Mouse (Mus musculus) heart, postnatal 0 days (tissue): Measurements from ENCODE around the gene Pank3. TPM values are rescaled to one million over a fixed set of nuclear protein-coding genes. Genes with fewer than 3 reads are reported as not detected.
A peak's percentile ranks its signal among the peaks of the same experiment; 100 is the strongest.

Source experiments
- ATAC-seq: fragments of 200-750 bp; cut with Nextera tagmentation; 2 replicates; pipeline ENCODE4 v1.8.0; 2017; ENCODE audit warnings: low read depth, moderate number of reproducible peaks, moderate library complexity; ENCODE audit not compliant: insufficient read depth
- DNase-seq: peaks from one replicate; pipeline ENCODE4 v3.0.0-alpha.2; 2016; ENCODE audit warnings: low spot score
- H3K27ac ChIP-seq: fragments of 300-500 bp; sonication (generic); 2 replicates; pipeline ENCODE4 v1.5.1; 2014; ENCODE audit warnings: low read depth, mild to moderate bottlenecking
- H3K27me3 ChIP-seq: fragments of 300-500 bp; sonication (generic); 2 replicates; pipeline ENCODE4 v1.6.1; 2014; ENCODE audit warnings: low read length, mixed read lengths; ENCODE audit not compliant: control insufficient read depth, insufficient read depth
- H3K36me3 ChIP-seq: fragments of 300-500 bp; sonication (generic); replicated peaks from 2 replicates; pipeline ENCODE4 v1.6.1; 2014; ENCODE audit warnings: low read length, mixed read lengths; ENCODE audit not compliant: control insufficient read depth, insufficient read depth
- H3K4me1 ChIP-seq: fragments of 300-500 bp; sonication (generic); 2 replicates; pipeline ENCODE4 v1.6.1; 2014; ENCODE audit warnings: antibody characterized with exemption; ENCODE audit not compliant: control insufficient read depth, insufficient read depth
- H3K4me2 ChIP-seq: fragments of 300-500 bp; sonication (generic); 2 replicates; pipeline ENCODE4 v1.6.1; 2014; ENCODE audit warnings: low read depth, mild to moderate bottlenecking, low read length, moderate library complexity
- H3K4me3 ChIP-seq: fragments of 300-500 bp; sonication (generic); 2 replicates; pipeline ENCODE4 v1.5.1; 2014; ENCODE audit warnings: low read depth, low read length
- H3K9ac ChIP-seq: fragments of 300-500 bp; sonication (generic); replicated peaks from 2 replicates; pipeline ENCODE4 v1.6.1; 2014; ENCODE audit warnings: low read depth, low read length, mixed read lengths
- H3K9me3 ChIP-seq: fragments of 300-500 bp; sonication (generic); replicated peaks from 2 replicates; pipeline ENCODE4 v1.6.1; 2016; ENCODE audit warnings: low read length; ENCODE audit not compliant: control insufficient read depth
- CTCF ChIP-seq: IDR thresholded peaks from 2 replicates; pipeline ENCODE4 v1.5.1; 2016; ENCODE audit warnings: antibody characterized with exemption, control low read depth, low read depth
- EP300 ChIP-seq: IDR thresholded peaks from 2 replicates; pipeline ENCODE4 v1.6.1; 2016; ENCODE audit warnings: antibody characterized with exemption, low read depth
- WGBS: fragments of 180-500 bp; shearing (Covaris S2); extraction: QIAGEN DNeasy Blood & Tissue Kit; methylation state at CpG from one replicate; pipeline ENCODE4 v1.1.7; 2014; 5-methylcytosine and 5-hydroxymethylcytosine counted together
- polyA plus RNA-seq: library from polyadenylated mRNA; unstranded; fragments of >200 nt; fragmentation: Nextera tagmentation; extraction: Ambion mirVana; gene quantifications from 2 replicates; pipeline ENCODE4 v1.2.1, GENCODE M21; 2015
- total RNA-seq: library from RNA; depleted of rRNA; stranded (reverse); fragments of >200 nt; gene quantifications from 2 replicates; pipeline ENCODE4 v1.2.3, GENCODE M21; 2014; ENCODE audit warnings: low replicate concordance

The Pank3 gene
- total and polyA plus RNA-seq, 2 experiments from 2014 or later: 6.3 to 28.6 TPM

DNA sequence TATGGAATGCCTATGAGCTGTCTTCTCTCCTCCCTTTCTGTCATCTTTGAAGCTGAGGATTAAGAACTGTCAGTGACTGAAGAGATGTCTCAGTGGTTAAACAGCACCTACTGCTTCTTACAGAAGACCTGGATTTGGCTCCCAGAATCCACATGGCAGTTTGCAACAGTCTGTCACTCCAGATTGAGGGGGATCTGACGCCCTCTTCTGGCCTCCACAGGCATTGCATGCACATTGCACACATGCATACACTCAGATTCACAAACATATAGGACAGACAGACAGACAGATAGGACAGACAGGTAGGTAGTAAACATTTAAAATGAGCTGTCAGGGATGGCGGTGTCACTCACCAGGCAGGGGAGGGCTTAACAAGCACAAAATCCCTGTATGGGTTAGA lies 32.5 kb upstream of the Pank3 start:
- Histone ChIP-seq H3K9ac (no peak overlapping the region), H3K9me3 (no peaks in the 10 kb centered on the region), H3K27me3 (no peaks in the 10 kb centered on the region), H3K36me3 (no peaks in the 10 kb centered on the region), H3K4me2 (no peak overlapping the region), H3K4me1 (no peaks in the 10 kb centered on the region), H3K4me3 (no peak overlapping the region), H3K27ac (no peak overlapping the region)
- WGBS: 58% methylated on average over 2 of the region's 2 CpGs
- DNase-seq: no peak
- ATAC-seq: no peak
- TF ChIP-seq CTCF: no peak
- no peak for TF ChIP-seq EP300

DNA sequence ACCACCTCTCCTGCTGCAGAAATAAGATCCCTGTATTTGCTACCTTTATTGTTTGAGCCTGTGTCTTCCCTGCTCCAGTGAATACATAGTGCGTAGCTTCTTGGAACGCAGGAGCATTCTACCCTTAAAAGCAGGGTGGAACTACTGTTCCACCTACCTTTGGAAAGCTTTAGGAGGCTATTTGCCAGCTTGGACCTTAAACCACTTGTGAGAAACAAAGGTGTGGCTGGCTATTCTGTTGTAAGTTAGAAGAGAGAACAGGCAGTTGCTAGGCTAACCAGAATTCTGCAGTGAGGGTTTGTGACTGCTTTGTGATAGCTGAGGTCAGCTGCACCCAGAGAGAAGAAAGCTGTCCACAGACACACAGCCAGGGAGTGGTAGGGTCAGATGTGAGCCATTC lies 32.0 kb upstream of the Pank3 start:
- ATAC-seq: no peak

DNA sequence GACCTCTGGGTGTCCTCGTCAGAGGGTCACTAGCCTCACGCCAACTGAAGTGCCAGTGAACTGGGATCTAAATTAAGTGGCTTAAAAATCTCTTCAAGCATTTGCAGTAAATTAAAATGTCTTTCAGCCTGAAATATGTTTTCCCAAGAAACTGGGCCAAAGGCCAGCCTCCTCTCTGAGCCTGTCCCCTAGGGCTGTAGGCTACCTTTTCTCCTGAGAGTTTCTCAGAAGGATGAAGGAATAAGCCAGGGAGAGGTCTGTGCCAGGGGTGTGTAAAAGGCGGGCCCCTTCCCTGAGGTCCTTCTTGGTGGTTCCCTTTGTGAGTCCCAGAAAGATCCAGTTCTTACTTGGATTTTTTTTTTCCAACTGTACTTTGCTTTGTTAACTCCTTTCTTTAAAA lies 31.2 kb upstream of the Pank3 start:
- H3K36me3 ChIP-seq: no peaks in the 10 kb centered on the region
- no peak for ATAC-seq

More for the DNA sequence above, 32.0 kb upstream of the Pank3 start:
- no peak for DNase-seq
- no peaks in the 10 kb centered on the region for H3K36me3 ChIP-seq
- H3K9me3 ChIP-seq: no peaks in the 10 kb centered on the region
- 93% methylated on average over 2 of the region's 2 CpGs for WGBS
- H3K27me3 ChIP-seq: no peaks in the 10 kb centered on the region
- no peak overlapping the region for H3K9ac ChIP-seq
- H3K4me2 ChIP-seq: no peak overlapping the region
- no peak overlapping the region for H3K4me3 ChIP-seq
- H3K4me1 ChIP-seq: no peaks in the 10 kb centered on the region
- TF ChIP-seq EP300 (no peak), CTCF (no peak)
- no peak overlapping the region for H3K27ac ChIP-seq

DNA sequence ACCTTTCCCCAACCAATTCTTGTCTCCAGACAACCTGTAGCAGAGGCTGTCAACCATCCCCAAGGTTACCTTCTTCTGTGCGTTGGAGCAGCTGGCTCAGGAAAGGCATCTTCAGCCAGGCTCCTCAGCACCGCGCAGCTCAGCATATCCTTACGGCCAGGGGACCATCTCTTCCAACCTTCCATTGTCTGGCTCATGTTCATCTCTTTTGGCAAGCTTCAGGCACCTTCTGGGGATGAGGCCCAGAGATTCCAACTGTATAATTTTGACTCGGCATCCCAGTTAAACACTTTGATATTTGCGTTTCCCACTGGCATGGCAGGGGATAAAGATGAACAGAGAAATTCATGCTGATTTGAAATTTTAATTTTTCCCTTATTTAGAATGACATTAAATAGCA lies 25.7 kb upstream of the Pank3 start:
- Histone ChIP-seq H3K9me3 (no peaks in the 10 kb centered on the region), H3K36me3 (no peaks in the 10 kb centered on the region), H3K27ac (no peak overlapping the region), H3K4me3 (no peak overlapping the region), H3K9ac (no peak overlapping the region), H3K4me1 (no peaks in the 10 kb centered on the region), H3K27me3 (no peaks in the 10 kb centered on the region), H3K4me2 (no peak overlapping the region)
- WGBS: 87% methylated on average over 6 of the region's 6 CpGs
- DNase-seq (no peak), ATAC-seq (no peak)
- TF ChIP-seq CTCF: no peak
- TF ChIP-seq EP300: no peak

More for the DNA sequence above, 31.2 kb upstream of the Pank3 start:
- Histone ChIP-seq H3K27ac (no peak overlapping the region), H3K9me3 (no peaks in the 10 kb centered on the region), H3K4me1 (no peaks in the 10 kb centered on the region), H3K4me3 (no peak overlapping the region), H3K27me3 (no peaks in the 10 kb centered on the region), H3K9ac (no peak overlapping the region), H3K4me2 (no peak overlapping the region)
- TF ChIP-seq CTCF: no peak
- TF ChIP-seq EP300: no peak
- WGBS: 64% methylated on average over 3 of the region's 3 CpGs
- no peak for DNase-seq

DNA sequence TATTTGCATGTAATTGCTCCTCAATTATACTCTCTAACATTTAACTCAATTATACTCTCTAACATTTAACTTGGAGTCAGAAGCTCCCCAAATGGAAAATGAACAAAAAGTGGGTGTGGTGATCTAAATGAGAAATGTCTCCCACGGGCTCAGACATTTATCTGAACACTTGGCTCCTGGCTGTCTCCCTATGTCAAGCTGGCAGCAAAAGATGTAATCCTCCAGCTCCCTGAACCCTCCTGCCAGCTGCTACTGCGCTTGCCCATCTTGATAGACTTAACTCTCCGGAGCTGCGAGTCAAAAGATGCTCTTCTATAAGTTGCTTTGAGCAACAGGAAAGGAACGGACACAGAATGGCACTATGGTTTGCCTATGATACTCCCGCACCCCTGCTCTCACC lies 24.7 kb upstream of the Pank3 start:
- DNase-seq (no peak), ATAC-seq (no peak)
- Histone ChIP-seq H3K36me3 (no peaks in the 10 kb centered on the region), H3K4me1 (no peaks in the 10 kb centered on the region), H3K27ac (no peak overlapping the region), H3K9ac (no peak overlapping the region), H3K4me3 (no peak overlapping the region), H3K4me2 (no peak overlapping the region), H3K9me3 (no peaks in the 10 kb centered on the region), H3K27me3 (no peaks in the 10 kb centered on the region)
- 69% methylated on average over 6 of the region's 6 CpGs for WGBS
- TF ChIP-seq CTCF: no peak
- TF ChIP-seq EP300: no peak

DNA sequence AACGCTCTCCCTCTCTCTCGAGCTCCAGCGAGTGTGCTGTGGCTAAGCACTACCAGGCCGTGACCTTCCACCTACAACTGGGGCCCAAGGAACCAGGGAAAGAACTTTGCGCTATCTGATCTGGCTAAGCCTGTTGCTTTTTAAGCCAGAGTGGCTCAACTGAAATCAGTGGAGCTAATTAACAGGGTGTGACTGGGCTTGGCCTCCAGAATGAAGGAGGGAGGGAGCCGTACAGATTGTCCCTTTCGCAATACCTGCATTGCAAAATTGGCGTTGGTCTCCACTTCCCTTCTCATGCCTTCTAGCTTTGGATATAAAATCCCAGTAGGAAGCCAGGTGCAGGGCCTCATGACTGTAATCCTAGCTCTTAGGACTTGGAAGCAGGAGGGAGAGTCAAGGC lies 18.7 kb upstream of the Pank3 start:
- no peak overlapping the region for H3K9ac ChIP-seq
- no peak overlapping the region for H3K4me2 ChIP-seq
- TF ChIP-seq CTCF (no peak), EP300 (no peak)
- H3K4me1 ChIP-seq: no peaks in the 10 kb centered on the region
- H3K27ac ChIP-seq: 0 out of 2 replicates have a peak overlapping the region, but pooled peaks have one; percentile 11
- no peak overlapping the region for H3K4me3 ChIP-seq
- WGBS: 74% methylated on average over 8 of the region's 8 CpGs
- H3K9me3 ChIP-seq: no peaks in the 10 kb centered on the region
- DNase-seq: peak; percentile 31
- peak; percentile 55; the same call in 1 of the 2 replicates for ATAC-seq
- H3K36me3 ChIP-seq: no peaks in the 10 kb centered on the region
- H3K27me3 ChIP-seq: no peaks in the 10 kb centered on the region
